Mouse (Mus musculus) left cerebral cortex, adult 11 months (tissue): ENCODE measurements at regions not wholly inside any gene's neighbourhood (a gene's known extent, or its start where the extent isn't known, plus 50 kb on each side); places are given as distances from the start of the nearest gene placed in this dataset.

ENCODE experiments used
- DNase-seq: peaks from one replicate; pipeline ENCODE4 v3.0.0; 2022; ENCODE audit warnings: low spot score

- no peak for DNase-seq
Observed at GRCm38 (mm10) chr12:106480281-106481060, 470.4 kb downstream of the Vrk1 start.

- DNase-seq = no peak
Observed at GRCm38 (mm10) chr12:106501622-106502327, 491.7 kb downstream of the Vrk1 start.

GRCm38 (mm10) chr12:106504285-106504684 is 494.3 kb downstream of the Vrk1 start:
- no peak for DNase-seq

GRCm38 (mm10) chr12:106514057-106514456 is 504.0 kb downstream of the Vrk1 start:
- no peak for DNase-seq

GRCm38 (mm10) chr12:106515257-106515788 is 505.3 kb downstream of the Vrk1 start:
- DNase-seq = no peak

GRCm38 (mm10) chr12:106519141-106519540 is 509.1 kb downstream of the Vrk1 start:
- DNase-seq = no peak

GRCm38 (mm10) chr12:106524411-106524810 is 514.4 kb downstream of the Vrk1 start:
- no peak for DNase-seq

- DNase-seq = no peak
Observed at GRCm38 (mm10) chr12:106527116-106527515, 517.1 kb downstream of the Vrk1 start.

GRCm38 (mm10) chr12:106527699-106528434 is 517.8 kb downstream of the Vrk1 start:
- no peak for DNase-seq

GRCm38 (mm10) chr12:106528521-106528920 is 518.5 kb downstream of the Vrk1 start:
- DNase-seq = no peak

- DNase-seq = no peak
Observed at GRCm38 (mm10) chr12:106529175-106529574, 519.1 kb downstream of the Vrk1 start.

- no peak for DNase-seq
Observed at GRCm38 (mm10) chr12:106535086-106535485, 525.1 kb downstream of the Vrk1 start.

- no peak for DNase-seq
Observed at GRCm38 (mm10) chr12:106535628-106536288, 525.7 kb downstream of the Vrk1 start.

GRCm38 (mm10) chr12:106536289-106536636 is 526.2 kb downstream of the Vrk1 start:
- no peak for DNase-seq

GRCm38 (mm10) chr12:106540003-106540402 is 530.0 kb downstream of the Vrk1 start:
- DNase-seq = no peak

- no peak for DNase-seq
Observed at GRCm38 (mm10) chr12:106559566-106559965, 549.5 kb downstream of the Vrk1 start.

- no peak for DNase-seq
Observed at GRCm38 (mm10) chr12:106565263-106565681, 555.2 kb downstream of the Vrk1 start.

- DNase-seq = no peak
Observed at GRCm38 (mm10) chr12:106566361-106566760, 556.3 kb downstream of the Vrk1 start.

- DNase-seq = no peak
Observed at GRCm38 (mm10) chr12:106567116-106567515, 557.1 kb downstream of the Vrk1 start.

- DNase-seq = no peak
Observed at GRCm38 (mm10) chr12:106568541-106569085, 558.6 kb downstream of the Vrk1 start.

- no peak for DNase-seq
Observed at GRCm38 (mm10) chr12:106572956-106573355, 562.9 kb downstream of the Vrk1 start.

- no peak for DNase-seq
Observed at GRCm38 (mm10) chr12:106582760-106583159, 572.7 kb downstream of the Vrk1 start.
